Mouse (Mus musculus): Measurements from ENCODE around the gene Gm11985.

Gene Gm11985

DNA sequence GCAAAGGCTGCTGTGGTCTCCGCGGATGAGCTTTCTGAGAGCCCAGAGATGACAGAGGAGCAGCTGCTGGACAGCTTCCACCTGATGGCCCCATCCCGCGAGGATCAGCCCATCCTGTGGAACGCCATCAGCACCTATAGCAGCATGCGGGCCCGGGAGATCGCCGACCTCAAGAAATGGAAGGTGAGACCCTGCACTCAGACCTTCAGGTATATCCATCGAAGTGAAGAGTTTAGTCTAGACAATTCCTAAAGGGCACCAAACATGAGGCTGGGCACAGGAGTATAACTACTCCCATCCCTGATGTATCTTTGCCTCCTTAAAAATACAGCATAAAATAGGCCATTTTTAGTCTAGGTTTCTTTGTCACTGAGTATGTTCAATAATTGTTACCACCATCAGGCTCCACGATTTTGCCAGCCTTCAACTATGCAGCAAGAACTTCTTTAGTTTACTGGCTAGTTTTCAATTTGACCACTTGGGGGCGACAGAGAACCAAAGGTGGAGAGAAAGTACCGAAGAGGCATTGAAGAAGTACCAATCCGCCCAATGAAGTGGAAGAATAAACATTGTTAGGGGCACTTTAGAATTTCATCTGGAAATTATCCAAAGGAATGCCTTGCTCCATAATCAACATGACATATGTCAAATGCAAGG is 11.5 kb upstream of the Gm11985 start:
- DNase-seq, result peak; percentile 67 to 70

DNA sequence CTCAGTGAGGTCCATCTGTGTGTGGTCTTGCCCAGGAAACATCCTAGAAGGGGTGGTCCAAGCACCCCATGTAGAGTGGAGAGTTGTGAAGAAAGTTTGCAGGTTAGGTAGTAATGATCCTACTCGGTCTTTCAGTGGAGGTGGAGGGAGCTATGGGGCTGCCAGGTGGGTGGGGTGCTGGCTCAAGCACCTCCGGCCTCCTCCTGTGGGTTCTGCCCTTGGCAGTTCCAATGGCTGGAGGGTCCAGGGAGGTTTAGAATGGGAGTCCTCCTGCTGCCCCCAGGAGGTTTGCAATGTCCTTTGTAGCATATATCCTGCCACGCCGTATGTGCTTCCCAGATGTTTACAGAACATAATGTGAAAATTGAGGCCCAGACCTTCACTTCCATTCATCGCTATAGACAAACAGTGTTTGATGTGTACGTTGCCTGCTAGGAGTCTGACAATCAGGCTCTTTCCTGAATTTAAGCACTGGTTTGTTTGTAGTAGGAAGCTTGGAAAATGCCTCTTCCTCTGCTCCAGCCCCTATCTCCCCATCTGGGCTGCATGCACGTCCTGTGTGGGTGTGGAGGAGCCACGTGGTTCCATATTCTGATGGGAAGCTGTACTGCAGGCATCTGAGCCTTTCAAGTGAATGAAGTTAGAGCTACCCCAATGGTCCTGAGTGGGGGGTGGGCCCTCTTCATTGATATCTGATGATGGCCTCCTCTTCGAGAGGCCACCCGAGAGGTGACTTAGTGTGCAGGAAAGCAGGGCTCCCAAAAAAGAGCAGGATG is 10.3 kb upstream of the Gm11985 start:
- peak in 1 of 2 experiments; percentile 34 for DNase-seq

DNA sequence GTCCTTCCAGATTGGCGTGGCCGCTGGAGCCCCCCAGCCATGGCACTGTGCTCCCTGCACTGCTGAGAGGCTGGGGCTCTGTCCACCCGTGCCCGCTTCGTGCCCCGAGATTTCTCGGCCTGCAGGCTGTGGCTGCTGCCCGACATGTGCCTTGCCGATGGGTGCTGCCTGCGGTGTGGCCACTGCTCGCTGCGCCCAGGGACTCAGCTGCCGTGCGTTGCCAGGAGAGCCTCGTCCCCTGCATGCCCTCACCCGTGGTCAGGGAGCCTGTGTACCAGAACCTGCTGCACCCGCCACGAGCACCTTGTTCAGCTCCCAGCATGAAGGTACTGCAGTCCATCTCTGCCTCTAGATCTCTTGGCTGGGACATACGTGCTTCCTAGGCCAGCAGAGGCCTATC is 9.6 kb upstream of the Gm11985 start:
- peak; percentile 24 to 63 for DNase-seq

DNA sequence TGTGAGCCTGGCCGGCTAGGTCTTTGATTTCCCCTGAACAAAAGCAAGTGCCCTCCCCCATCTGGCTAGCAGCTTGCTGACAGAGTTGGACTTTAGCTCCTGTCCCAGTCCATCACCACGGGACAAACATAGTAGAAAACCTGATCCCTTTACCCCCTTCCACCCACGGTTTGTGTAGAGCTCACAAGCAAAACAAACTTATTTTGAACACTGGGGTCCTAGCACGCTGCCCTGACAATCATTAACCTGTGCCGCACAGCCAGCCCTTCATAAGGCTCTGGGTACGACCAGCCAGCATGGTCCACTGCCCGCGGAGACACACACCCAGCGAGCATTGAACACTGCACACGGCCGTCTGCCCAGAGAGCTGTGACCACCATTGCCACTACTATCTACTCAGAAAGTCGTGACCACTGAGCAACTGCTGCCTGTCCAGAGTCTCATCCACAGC is 9.1 kb upstream of the Gm11985 start, which contains the start of gene Igfbp1:
Gene Igfbp1, plus strand, starts transcription at position 292 of the 451 bp plus-strand sequence.
- DNase-seq, result peak; percentile 81 to 91

DNA sequence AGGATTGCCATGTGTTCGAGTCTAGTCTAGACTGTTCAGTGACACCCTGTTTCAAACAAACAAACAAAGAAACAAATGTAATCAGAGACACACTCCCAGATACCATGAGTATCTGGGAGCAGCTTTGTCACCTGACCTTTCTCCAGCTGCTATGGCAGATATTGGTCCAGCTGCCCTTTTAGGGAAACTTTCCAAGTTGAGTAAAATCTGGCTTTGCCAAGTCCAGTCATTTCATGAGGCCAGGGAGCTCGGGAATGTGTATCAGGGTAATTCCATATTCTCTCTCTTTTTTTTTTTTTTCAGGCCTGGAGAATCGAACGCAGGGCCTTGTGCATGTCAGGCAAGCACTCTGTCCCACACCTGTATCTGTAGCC is 6.9 kb upstream of the Gm11985 start:
- peak in 1 of 2 experiments; percentile 19 for DNase-seq

DNA sequence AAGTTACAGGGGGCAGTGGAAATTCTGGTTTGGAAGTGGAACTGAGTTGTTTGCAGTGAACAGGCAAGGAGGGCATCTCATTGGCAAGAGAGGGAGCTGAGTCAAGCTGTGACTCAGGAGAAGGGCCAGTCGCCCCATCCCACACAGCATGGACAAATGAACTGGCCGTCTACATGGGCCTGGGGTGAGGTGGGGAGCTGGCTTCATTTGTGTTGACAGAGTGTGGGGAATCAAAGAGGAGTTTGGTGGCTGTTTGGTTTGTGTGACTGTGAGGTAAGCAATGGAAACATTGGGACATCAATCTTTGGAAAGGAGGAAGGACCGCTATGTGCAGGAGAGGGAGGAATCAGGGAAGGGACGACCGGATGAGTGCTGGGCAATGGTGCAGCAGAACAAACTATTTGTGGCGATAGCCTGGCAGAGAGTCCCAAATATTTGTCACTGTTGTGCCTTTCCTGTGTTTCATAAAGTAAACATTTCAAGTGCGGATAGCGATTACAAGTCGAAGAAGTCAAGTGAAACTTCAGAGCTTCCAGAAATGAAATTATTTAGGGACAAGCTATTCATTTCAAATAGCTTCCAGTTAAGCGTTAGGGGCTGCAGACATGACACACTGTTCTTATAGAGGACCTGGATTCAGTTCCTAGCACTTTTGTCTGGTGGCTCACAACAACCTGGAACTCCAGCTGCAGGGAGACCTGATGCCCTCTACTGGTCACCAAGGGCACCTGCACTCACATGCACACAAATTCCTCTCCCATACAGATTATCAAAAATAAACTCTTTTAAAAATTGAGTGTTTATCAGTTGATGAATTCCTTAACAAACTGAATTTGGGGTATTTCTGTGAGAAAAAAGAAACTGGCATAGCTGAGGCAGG is 6.3 kb upstream of the Gm11985 start:
- DNase-seq, result peak in 1 of 2 experiments; percentile 13

DNA sequence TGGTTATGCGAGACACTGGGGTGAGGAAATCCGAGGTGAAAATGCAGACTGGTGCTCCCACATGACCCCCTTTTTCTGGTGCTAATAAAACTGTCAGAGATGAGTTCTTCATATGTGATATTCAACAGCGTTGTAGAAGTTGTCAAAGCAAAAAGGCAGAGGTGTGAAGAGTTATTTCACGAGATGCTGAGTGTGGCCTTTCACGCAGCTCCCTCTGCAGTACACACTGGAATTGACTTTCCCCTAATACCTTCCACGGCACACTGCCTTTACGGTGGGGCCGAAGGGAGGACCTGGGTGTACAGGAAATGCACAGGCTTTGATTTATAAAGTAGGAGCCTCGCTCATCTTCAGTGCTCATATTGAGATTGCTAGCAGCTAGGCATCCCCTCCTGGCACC is 4.8 kb upstream of the Gm11985 start:
- DNase-seq, result no peak

DNA sequence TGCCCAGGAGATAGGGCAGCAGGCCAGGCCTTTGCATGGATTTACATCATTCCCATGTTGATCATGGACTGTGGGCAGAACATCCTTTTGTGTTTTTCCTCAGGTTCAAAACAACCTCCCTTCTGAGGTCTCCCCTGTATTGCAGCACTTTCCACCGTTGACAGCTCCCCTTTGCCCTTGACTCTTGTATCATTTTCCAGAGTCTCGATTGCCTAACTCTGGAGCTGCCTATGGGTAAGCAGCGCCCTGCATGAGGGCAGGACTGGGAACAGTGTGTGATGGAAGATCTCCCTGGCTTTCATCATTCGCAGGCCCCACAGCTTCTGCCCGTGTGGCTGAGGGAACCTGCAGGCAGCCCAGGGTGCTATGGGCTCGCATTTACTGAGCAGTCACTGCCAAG is 4.3 kb upstream of the Gm11985 start:
- DNase-seq, result peak in 1 of 2 experiments; percentile 15

DNA sequence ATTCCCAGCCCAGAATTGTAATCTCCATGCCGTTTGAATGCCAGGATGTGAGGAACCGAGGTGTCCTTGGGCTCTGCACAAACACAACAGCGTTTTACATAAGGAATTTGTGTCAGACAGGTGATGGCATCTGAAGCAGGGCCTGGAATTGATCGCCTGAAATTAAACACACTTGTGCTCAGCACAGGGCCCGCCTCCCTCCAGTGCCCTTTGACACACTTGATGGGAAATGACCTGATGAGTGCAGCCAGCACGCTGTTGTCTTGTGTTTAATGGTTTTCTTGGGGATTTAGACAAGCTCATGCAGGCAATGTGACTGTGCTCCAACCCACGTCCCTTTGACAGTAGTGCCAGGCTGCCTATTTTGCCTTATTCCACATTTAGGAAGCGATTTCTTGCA is 897 bp downstream of the Gm11985 start:
- DNase-seq, result no peak

DNA sequence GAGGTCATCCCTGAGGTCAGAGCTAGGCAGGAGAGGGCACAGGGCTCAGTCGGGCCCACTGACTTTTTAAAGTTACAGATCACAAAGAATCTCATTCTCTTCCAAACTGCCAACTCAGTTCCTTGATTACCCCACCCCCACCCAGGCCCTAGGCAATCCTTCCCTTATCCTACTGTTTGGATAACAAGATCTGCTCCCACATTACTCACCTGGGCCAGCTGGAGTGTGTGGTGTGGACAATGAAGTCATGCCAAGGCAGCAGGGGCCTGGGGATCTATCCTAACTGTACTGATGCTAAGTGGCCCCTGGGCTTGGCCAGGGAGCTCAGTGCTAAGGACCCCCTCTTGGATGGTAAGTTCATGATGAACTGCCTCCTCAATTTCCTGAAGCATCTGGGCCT is 3.9 kb downstream of the Gm11985 start:
- DNase-seq, result no peak

DNA sequence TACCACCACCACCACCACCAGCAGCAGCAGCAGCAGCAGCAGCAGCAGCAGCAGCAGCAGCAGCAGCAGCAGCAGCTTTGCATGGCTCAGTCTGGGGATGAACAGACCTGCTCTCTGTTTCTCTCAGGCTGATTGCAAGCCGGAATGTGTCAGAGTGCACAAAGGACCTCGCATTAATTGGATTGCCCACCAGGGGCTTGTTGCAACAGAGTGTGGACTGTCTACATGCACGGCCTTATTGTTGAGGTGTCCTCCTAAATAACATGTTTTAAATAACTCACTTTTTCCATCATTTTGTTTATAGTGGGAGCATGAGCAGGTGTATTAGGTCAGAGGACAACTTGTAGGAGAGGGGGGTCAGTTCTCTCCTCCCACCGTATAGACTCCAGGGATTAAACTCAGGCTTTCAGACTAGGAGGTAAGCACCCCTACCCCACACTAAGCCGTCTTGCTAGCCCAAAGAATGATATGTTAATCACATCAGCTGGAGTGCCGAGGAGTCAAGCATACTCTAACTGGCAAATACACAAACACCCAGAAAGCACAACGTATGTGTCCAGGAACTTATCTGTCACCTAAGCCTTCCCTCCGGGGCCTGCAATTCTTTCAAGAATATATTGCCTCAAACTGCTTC is 5.8 kb downstream of the Gm11985 start:
- no peak for DNase-seq

DNA sequence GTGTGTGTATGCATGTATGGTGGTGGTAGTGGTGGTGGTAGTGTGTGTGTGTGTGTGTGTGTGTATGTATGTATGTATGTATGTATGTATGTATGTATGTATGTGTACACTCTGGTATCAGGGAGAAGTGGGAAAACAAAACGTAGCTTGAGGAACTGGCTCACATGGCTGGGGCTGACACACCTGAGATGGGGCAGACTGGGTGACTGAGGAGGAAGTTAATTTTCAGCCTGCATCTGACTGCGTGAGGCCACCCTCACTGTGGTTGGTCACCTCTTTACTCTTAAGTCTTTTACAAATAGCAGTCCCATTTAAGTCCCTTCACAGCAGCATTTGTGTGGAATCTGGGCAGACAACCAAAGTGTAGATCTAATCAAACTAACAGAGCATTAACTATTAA is 9.1 kb downstream of the Gm11985 start:
- DNase-seq, result no peak

DNA sequence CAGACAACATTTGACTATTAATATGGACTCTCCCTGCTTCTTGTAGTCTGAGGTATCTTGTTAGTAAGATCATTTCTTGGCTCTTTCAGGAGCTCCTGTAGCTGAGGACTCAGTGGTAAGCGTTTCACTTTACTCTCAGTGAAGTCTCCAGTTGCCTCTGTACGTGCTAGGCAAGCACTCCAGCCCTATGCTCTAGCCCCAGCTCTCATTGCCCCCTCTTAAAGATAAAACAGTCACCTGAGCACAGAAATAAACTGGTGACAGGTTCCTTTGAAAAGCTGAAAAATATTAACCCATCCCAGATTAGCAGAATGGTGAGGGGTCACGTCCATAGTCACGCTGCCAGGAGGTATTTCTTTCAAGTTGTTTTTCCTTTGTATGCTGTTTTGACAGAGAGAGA is 9.6 kb downstream of the Gm11985 start:
- DNase-seq, result no peak

DNA sequence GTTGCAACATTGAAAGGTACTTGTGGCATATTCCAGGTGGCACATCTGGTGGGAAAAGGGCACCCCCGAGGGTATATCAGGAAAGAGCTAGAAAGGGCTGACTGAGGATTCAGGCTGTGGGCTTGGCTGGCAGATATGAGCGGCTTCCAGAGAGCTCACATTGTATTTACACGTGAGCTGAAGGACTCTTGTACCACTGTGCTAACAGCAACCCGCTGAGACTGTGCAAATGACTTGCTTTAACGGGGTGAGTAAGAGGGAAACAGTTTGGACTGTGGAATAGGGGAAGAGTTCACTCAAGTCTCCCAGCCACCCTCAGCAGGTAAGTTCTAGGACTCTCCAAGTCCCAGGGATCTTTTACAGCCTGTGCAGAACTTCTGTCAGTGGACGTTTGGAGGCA is 14.7 kb downstream of the Gm11985 start:
- DNase-seq, result peak; percentile 54 to 82

DNA sequence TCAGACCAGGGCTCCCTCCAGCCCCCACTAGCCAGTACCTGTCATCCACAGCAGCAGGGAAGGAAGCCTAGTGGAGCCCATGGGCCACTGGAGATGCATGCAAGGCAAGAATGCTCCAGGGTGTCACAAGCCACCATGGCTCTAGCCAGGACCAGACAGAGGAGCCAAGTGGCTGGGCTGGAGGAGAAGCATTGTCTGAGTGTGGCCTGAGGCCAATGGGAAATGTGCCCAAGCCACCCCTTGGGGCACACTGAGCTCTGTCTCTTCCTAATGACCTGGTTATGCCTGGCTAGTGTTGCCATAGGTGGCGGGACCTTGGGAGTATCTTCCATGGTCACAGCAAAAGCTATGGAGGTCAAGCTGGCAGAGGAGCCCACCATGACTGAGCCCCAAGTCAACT is 18.7 kb downstream of the Gm11985 start:
- DNase-seq, result peak in 1 of 2 experiments; percentile 30

DNA sequence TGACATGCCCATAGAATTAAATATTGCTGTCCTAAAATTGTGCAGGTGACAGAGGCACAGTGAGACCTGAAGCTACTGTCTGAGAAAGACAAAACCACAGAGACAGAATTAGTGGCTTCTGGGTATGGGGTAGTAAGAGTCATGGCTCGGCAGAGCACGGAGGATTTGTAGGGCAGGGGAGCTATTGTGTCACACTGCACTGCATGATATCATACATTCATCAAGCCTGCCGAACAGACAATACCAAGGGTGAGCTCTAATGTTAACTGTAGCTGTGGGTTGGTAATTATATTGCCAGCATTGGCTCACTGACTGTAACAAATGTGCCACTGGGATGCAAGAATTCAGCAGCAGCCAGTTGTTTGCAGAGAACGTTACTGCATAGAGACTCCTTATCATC is 24.0 kb downstream of the Gm11985 start:
- no peak for DNase-seq

DNA sequence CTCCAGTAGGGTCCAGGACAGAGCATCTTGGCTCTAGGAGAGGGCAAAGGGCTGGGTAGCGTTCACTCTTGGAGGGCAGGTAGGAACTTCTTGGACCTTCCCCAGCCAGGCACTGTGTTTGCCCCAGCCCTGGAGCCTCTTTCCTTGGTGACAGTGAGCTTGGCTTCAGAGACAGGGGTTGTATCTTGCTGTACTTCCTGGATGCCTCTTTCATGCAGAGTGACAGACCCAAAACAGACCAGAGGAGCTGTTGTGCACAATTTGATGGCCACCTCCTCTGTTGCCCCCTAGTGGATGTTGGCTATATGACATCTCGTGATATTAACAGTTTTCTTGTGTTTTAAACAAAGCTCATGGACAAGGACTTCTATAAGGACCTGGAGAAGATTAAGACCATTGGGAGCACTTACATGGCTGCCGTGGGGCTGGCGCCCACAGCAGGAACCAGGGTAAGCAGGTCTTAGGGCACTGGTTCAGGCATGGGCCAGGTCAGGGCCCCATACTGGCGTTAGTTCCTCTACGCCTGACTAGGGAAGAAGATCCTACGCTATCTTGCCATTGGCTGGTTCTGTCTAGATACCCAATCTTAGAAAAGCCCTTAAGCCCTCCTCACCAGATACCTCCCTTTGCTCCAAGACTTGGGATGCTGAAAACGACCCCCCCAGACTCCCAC is 26.7 kb downstream of the Gm11985 start:
- peak; percentile 37 to 54 for DNase-seq

DNA sequence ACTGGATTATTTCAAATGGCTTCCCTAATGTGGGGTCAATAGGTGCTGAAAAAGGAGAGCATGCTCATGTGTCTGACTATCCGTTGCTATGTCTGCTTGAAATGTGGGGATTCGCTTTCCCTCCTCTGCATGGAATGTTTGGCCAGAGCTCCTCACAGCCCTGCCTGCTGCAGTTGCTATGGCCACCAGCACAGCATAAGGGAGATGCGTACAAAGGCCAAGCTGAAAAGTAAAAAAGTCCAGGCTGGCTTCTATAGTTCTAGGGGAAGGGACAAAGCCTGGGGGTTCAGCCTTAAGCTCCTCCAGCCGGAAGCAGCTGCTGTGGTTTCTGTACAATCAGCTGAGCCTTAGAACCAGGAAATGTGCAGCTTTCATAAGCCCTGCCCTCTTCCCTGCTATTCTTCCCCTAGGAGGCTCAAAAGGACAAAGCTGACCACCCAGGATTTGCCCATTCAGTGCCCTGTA is 27.7 kb downstream of the Gm11985 start:
- DNase-seq, result peak in 1 of 2 experiments; percentile 37

DNA sequence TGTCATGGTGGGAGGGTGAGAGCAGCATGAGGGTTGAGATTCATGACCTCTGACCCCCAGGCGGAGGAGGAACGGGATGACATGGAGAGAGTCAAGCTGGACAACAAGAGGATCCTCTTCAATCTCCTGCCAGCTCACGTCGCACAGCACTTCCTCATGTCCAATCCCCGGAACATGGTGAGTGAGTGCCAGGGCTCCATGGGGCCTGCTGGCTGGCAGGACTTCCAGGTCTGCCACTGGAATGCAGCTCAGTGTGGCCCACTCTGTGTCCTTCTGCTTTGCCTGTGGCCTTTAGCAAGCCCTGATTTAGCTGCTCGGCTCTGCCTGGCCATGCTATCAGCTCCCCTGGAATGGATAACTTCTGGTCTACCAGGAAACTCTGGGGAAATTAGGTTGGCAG is 28.2 kb downstream of the Gm11985 start:
- DNase-seq, result peak in 1 of 2 experiments; percentile 44

DNA sequence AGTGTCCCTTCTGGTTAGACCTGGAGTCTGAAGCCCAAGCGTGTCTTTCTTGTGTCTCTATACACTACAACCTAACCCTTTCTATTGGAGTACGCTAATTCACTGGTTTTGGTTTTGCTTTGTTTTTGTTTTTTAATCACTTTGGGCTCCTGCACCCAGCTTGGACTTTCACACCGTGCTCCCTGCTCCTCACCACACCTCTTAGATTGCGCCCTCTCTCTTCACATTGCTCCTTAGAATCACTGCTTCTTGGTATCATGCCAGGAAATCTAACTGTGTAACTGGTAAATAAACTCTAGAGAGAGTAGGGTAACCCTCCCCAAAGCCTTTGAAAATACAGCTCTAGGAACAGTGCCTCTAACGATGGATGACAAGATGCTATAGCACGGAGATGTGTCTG is 30.2 kb downstream of the Gm11985 start:
- DNase-seq, result peak; percentile 33 to 60

DNA sequence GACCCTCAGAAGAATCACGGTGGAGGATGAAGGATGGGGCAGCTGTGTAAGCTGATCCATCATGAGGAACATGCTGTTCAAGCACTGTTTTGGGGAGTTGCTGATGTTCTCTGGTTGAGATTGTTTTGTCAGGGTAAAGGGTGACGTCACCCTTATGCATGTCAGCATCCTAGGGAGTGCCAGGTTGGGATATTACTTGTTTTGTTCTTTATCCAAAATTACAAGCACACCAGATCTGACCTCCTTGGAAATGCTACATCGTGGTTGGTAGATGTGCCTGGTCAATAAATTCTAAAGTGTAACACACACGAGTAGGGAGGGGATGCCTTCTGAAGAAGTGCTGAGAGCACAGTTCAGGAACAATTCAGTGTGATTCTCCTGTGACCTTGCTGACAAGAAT is 31.9 kb downstream of the Gm11985 start:
- DNase-seq, result peak in 1 of 2 experiments; percentile 28

DNA sequence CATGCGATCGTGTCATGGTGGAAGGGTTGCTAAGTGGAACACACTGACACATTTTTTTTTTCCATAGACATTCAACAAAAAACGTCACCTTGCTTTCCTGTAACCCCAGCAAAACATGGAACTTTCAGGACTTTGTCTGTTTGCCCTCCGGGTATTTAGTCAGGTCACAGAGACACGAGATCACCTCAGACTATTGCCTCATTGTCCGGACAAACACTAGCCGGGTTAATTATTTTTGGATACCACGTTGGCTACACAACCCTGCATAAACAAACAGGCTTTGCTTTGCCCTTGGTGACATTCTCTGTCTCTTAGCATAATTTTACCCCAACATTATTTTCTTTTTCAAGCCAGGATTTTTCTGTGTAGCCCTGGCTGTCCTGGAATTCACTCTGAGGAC is 35.3 kb downstream of the Gm11985 start:
- DNase-seq, result peak; percentile 48 to 74
